Mouse (Mus musculus): ENCODE measurements around the gene Psmb3. TPM values are rescaled to one million over a fixed set of nuclear protein-coding genes. Genes with fewer than 3 reads are reported as not detected.

Psmb3 gene
- total and polyA plus RNA-seq, 3 experiments = 135 to 273 (median 139) TPM

- H3K9ac ChIP-seq (ENCODE audit: low read depth, low read length) = no peak overlapping the region
- 0 out of 2 replicates have a peak, but pooled peaks have one; percentile 7 for TF ChIP-seq CTCF (IDR thresholded peaks at IDR 0.05)
- no peak for TF ChIP-seq EP300 (IDR thresholded peaks at IDR 0.05; ENCODE audit: insufficient read depth, low read depth, low read length)
- H3K4me3 ChIP-seq = no peak overlapping the region
- H3K27ac ChIP-seq = no peak overlapping the region
- 75% methylated on average over 8 of the region's 8 CpGs for WGBS
- H3K79me2 ChIP-seq (replicated peaks; ENCODE audit: control insufficient read depth, insufficient read depth, low read length) = no peaks in the 10 kb centered on the region
- H3K36me3 ChIP-seq (ENCODE audit: control insufficient read depth, insufficient read depth, low read length) = no peaks in the 10 kb centered on the region; the same call in 1 of the 2 replicates
- DNase-seq = no peak
- intact Hi-C loops (cut with DNase I) = no loop called here
- no peaks in the 10 kb centered on the region for H3K4me1 ChIP-seq (ENCODE audit: control insufficient read depth, insufficient read depth, low read length)
- no peaks in the 10 kb centered on the region for H3K27me3 ChIP-seq (ENCODE audit: control insufficient read depth, insufficient read depth, low read length)
These were observed 25.4 kb upstream of the Psmb3 start for GRCm38 (mm10) chr11:97677842-97678241.

- Histone ChIP-seq H3K27me3 (ENCODE audit: control insufficient read depth, insufficient read depth, low read length) (no peaks in the 10 kb centered on the region), H3K27ac (no peak overlapping the region), H3K36me3 (ENCODE audit: control insufficient read depth, insufficient read depth, low read length) (no peaks in the 10 kb centered on the region; the same call in 1 of the 2 replicates), H3K79me2 (replicated peaks; ENCODE audit: control insufficient read depth, insufficient read depth, low read length) (no peaks in the 10 kb centered on the region), H3K4me1 (ENCODE audit: control insufficient read depth, insufficient read depth, low read length) (no peaks in the 10 kb centered on the region), H3K9ac (ENCODE audit: low read depth, low read length) (no peak overlapping the region), H3K4me3 (no peak overlapping the region)
- TF ChIP-seq CTCF (IDR thresholded peaks at IDR 0.05) (no peak), EP300 (IDR thresholded peaks at IDR 0.05; ENCODE audit: insufficient read depth, low read depth, low read length) (no peak), POLR2A (IDR thresholded peaks at IDR 0.05; ENCODE audit: insufficient read depth, low read depth, low read length) (no peak)
- intact Hi-C loops (cut with DNase I) = no loop called here
- no peak for DNase-seq
- 92% methylated on average over 15 of the region's 15 CpGs for WGBS
These were observed 24.9 kb upstream of the Psmb3 start for GRCm38 (mm10) chr11:97678301-97678700.

- Histone ChIP-seq H3K9ac (ENCODE audit: low read depth, low read length) (no peak overlapping the region), H3K27me3 (ENCODE audit: control insufficient read depth, insufficient read depth, low read length) (no peaks in the 10 kb centered on the region), H3K79me2 (replicated peaks; ENCODE audit: control insufficient read depth, insufficient read depth, low read length) (no peaks in the 10 kb centered on the region), H3K4me3 (no peak overlapping the region), H3K36me3 (ENCODE audit: control insufficient read depth, insufficient read depth, low read length) (no peaks in the 10 kb centered on the region), H3K4me1 (ENCODE audit: control insufficient read depth, insufficient read depth, low read length) (peaks cover 6% of the 10 kb centered on the region), H3K27ac (no peak overlapping the region)
- no peak for DNase-seq
- intact Hi-C loops (cut with DNase I) = no loop called here
- 67% methylated on average over 12 of the region's 12 CpGs for WGBS
- TF ChIP-seq POLR2A (IDR thresholded peaks at IDR 0.05; ENCODE audit: insufficient read depth, low read depth, low read length) = no peak
- no peak for TF ChIP-seq CTCF (IDR thresholded peaks at IDR 0.05)
- TF ChIP-seq EP300 (IDR thresholded peaks at IDR 0.05; ENCODE audit: insufficient read depth, low read depth, low read length) = no peak
These were observed 22.8 kb upstream of the Psmb3 start for GRCm38 (mm10) chr11:97680430-97680829.

GRCm38 (mm10) chr11:97682504-97683055 lies 20.6 kb upstream of the Psmb3 start:
- DNase-seq = no peak
- no peak overlapping the region for H3K4me3 ChIP-seq
- no peaks in the 10 kb centered on the region for H3K27me3 ChIP-seq (ENCODE audit: control insufficient read depth, insufficient read depth, low read length)
- no peak overlapping the region for H3K9ac ChIP-seq (ENCODE audit: low read depth, low read length)
- intact Hi-C loops (cut with DNase I) = no loop called here
- TF ChIP-seq CTCF (IDR thresholded peaks at IDR 0.05) (no peak), EP300 (IDR thresholded peaks at IDR 0.05; ENCODE audit: insufficient read depth, low read depth, low read length) (no peak), POLR2A (IDR thresholded peaks at IDR 0.05; ENCODE audit: insufficient read depth, low read depth, low read length) (no peak)
- no peaks in the 10 kb centered on the region for H3K36me3 ChIP-seq (ENCODE audit: control insufficient read depth, insufficient read depth, low read length)
- 69% methylated on average over 6 of the region's 6 CpGs for WGBS
- H3K4me1 ChIP-seq (ENCODE audit: control insufficient read depth, insufficient read depth, low read length) = peaks cover 10% of the 10 kb centered on the region
- no peak overlapping the region for H3K27ac ChIP-seq
- H3K79me2 ChIP-seq (replicated peaks; ENCODE audit: control insufficient read depth, insufficient read depth, low read length) = no peaks in the 10 kb centered on the region

- Histone ChIP-seq H3K4me1 (ENCODE audit: control insufficient read depth, insufficient read depth, low read length) (peaks cover 10% of the 10 kb centered on the region), H3K27me3 (ENCODE audit: control insufficient read depth, insufficient read depth, low read length) (no peaks in the 10 kb centered on the region), H3K4me3 (no peak overlapping the region), H3K79me2 (replicated peaks; ENCODE audit: control insufficient read depth, insufficient read depth, low read length) (no peaks in the 10 kb centered on the region), H3K27ac (peak overlapping the region; percentile 82), H3K9ac (ENCODE audit: low read depth, low read length) (no peak overlapping the region), H3K36me3 (ENCODE audit: control insufficient read depth, insufficient read depth, low read length) (no peaks in the 10 kb centered on the region)
- no peak for TF ChIP-seq CTCF (IDR thresholded peaks at IDR 0.05)
- no peak for TF ChIP-seq EP300 (IDR thresholded peaks at IDR 0.05; ENCODE audit: insufficient read depth, low read depth, low read length)
- TF ChIP-seq POLR2A (IDR thresholded peaks at IDR 0.05; ENCODE audit: insufficient read depth, low read depth, low read length) = 0 out of 2 replicates have a peak, but pooled peaks have one; percentile 21
- DNase-seq = peak in 1 of 2 experiments; percentile 44
- intact Hi-C loops (cut with DNase I) = no loop called here
- WGBS = 78% methylated on average over 6 of the region's 6 CpGs
These were observed 19.0 kb upstream of the Psmb3 start for GRCm38 (mm10) chr11:97684063-97684680.

- intact Hi-C loops (cut with DNase I) = loop anchor here (1.0 kb wide), 1 partner anchor 20 kb away; no protein-coding TSS in a partner anchor
- H3K79me2 ChIP-seq (replicated peaks; ENCODE audit: control insufficient read depth, insufficient read depth, low read length) = no peaks in the 10 kb centered on the region
These were observed 18.4 kb upstream of the Psmb3 start for GRCm38 (mm10) chr11:97684766-97685165.

More at GRCm38 (mm10) chr11:97684766-97685165, 18.4 kb upstream of the Psmb3 start:
- Histone ChIP-seq H3K9ac (ENCODE audit: low read depth, low read length) (no peak overlapping the region), H3K4me1 (ENCODE audit: control insufficient read depth, insufficient read depth, low read length) (peaks cover 10% of the 10 kb centered on the region), H3K36me3 (ENCODE audit: control insufficient read depth, insufficient read depth, low read length) (no peaks in the 10 kb centered on the region), H3K27ac (peak overlapping the region; percentile 82), H3K4me3 (no peak overlapping the region), H3K27me3 (ENCODE audit: control insufficient read depth, insufficient read depth, low read length) (no peaks in the 10 kb centered on the region)
- peak in 1 of 2 experiments; percentile 50 for DNase-seq
- WGBS = 27% methylated on average over 7 of the region's 7 CpGs
- TF ChIP-seq EP300 (IDR thresholded peaks at IDR 0.05; ENCODE audit: insufficient read depth, low read depth, low read length) (peak; percentile 27; the same call in 1 of the 2 replicates), CTCF (IDR thresholded peaks at IDR 0.05) (no peak)
